Mouse (Mus musculus) heart, embryonic 14.5 days (tissue): ENCODE data around the gene Draxin. TPM values are rescaled to one million over a fixed set of nuclear protein-coding genes. Genes with fewer than 3 reads are reported as not detected.
"Not testable (repeated sequence)": the region's sequence is repeated elsewhere in the genome, so short reads cannot be mapped to it uniquely, and the experiment has no call there.

ENCODE experiments used
- ATAC-seq: fragments of 200-750 bp; cut with Nextera tagmentation; 2 replicates; pipeline ENCODE4 v1.8.0; 2017; ENCODE audit warnings: low read depth, moderate TSS enrichment; ENCODE audit not compliant: insufficient number of reproducible peaks, insufficient read depth, low FRiP score
- H3K27ac ChIP-seq, 2 experiments: fragments of 200-500 bp in 1 of 2; fragments of 300-500 bp in 1 of 2; sonication (generic) in 1 of 2; replicated peaks in 1 of 2; 2 replicates each; pipeline ENCODE4 v1.5.1; 2012 to 2014; ENCODE audit warnings: low read depth in 2 of 2, low read length in 2 of 2, control low read depth in 1 of 2, mild to moderate bottlenecking in 1 of 2, mixed read lengths in 1 of 2; ENCODE audit not compliant: control insufficient read depth in 1 of 2, insufficient read depth in 1 of 2
- H3K27me3 ChIP-seq: fragments of 300-500 bp; sonication (generic); 2 replicates; pipeline ENCODE4 v1.6.1; 2014; ENCODE audit warnings: mild to moderate bottlenecking, low read length, control low read depth; ENCODE audit not compliant: control insufficient read depth, insufficient read depth
- H3K36me3 ChIP-seq: fragments of 300-500 bp; sonication (generic); 2 replicates; pipeline ENCODE4 v1.6.1; 2014; ENCODE audit warnings: mild to moderate bottlenecking, control low read depth, low read length, mixed read lengths; ENCODE audit not compliant: control insufficient read depth, insufficient read depth
- H3K4me1 ChIP-seq, 2 experiments: fragments of 200-500 bp in 1 of 2; fragments of 300-500 bp in 1 of 2; sonication (generic) in 1 of 2; 2 replicates each; pipeline ENCODE4 v1.6.1; 2012 to 2014; ENCODE audit warnings: low read length in 2 of 2, control low read depth in 1 of 2, mixed read lengths in 1 of 2; ENCODE audit not compliant: control insufficient read depth in 2 of 2, insufficient read depth in 2 of 2
- H3K4me2 ChIP-seq: fragments of 300-500 bp; sonication (generic); 2 replicates; pipeline ENCODE4 v1.6.1; 2014; ENCODE audit warnings: mild to moderate bottlenecking, low read length
- H3K4me3 ChIP-seq, 2 experiments: fragments of 200-500 bp in 1 of 2; fragments of 300-500 bp in 1 of 2; sonication (generic) in 1 of 2; 2 replicates each; pipeline ENCODE4 v1.5.1; 2012 to 2014; ENCODE audit warnings: low read length in 2 of 2, mild to moderate bottlenecking in 2 of 2, control low read depth in 1 of 2, low read depth in 1 of 2, moderate library complexity in 1 of 2; ENCODE audit not compliant: control insufficient read depth in 1 of 2, insufficient read depth in 1 of 2
- H3K9ac ChIP-seq: fragments of 300-500 bp; sonication (generic); 2 replicates; pipeline ENCODE4 v1.6.1; 2014; ENCODE audit warnings: mild to moderate bottlenecking, low read length
- H3K9me3 ChIP-seq: fragments of 300-500 bp; sonication (generic); 2 replicates; pipeline ENCODE4 v1.6.1; 2016; ENCODE audit warnings: low read length, control low read depth; ENCODE audit not compliant: control insufficient read depth
- WGBS: fragments of 180-500 bp; shearing (Covaris S2); extraction: QIAGEN DNeasy Blood & Tissue Kit; methylation state at CpG from one replicate; pipeline ENCODE4 v1.1.7; 2014; 5-methylcytosine and 5-hydroxymethylcytosine counted together
- polyA plus RNA-seq: library from polyadenylated mRNA; unstranded; fragments of >200 nt; fragmentation: Nextera tagmentation; extraction: Ambion mirVana; gene quantifications from 2 replicates; pipeline ENCODE4 v1.2.1, GENCODE M21; 2014

The Draxin gene
- not detected in 2 replicates for polyA plus RNA-seq

DNA sequence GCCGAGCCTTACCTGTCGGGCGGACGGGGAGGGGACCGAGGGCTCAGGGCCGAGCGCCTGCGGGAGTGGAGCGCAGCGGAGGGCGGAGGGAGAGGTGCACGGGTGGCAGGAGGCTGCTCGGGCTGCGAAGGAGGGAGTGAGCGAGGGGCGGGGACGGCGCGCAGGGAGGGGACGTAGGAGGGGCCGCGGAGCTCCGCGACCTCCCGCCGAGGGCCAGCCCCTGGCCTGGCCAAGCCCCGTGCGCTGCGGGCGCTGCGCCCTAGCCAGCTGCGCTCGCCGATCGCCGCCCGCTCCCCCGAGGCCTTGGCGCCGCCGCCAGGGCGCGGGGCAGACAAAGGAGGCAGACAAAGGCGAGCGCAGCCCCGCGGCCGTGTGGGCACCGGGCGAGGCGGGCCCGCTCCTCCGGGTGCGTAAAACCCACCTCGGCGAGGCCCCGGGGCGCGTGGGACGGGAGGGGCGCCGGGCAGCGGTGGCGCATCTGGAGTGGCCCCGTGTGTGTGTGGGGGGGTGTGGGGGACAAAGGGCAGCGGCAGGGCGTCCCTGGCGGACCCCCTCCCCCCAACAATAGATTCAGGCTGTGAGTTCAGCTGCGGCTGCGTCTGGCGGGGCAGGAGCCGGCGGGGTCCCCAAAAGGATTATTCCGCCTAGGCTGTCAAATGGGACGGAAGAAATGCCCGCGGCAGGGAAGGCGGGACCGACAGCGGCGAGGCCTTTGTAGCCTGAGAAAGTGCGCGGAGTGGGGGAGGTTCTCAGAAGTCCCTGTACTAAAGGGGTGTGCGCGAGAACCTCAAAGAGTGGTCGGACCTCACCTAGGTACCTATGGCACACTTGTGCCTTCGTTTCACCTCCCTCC lies at the start of gene Draxin:
Draxin (minus strand) TSS at position 138 of the 853 bp plus-strand sequence.
- Histone ChIP-seq H3K9me3 (no peaks in the 10 kb centered on the region), H3K4me2 (peak within 1 kb of the TSS; percentile 96), H3K4me3 (peak within 1 kb of the TSS; percentile 50 to 52), H3K27ac (no peak within 1 kb of the TSS), H3K9ac (peak within 1 kb of the TSS; percentile 65), H3K4me1 (no peaks in the 10 kb centered on the region; a peak in 2 of 4 replicates), H3K27me3 (peaks cover 53% of the 10 kb centered on the region), H3K36me3 (no peaks in the 10 kb centered on the region)
- ATAC-seq: peak; percentile 54; the same call in 1 of the 2 replicates
- WGBS: under 1% methylated on average over 62 of the region's 87 CpGs

DNA sequence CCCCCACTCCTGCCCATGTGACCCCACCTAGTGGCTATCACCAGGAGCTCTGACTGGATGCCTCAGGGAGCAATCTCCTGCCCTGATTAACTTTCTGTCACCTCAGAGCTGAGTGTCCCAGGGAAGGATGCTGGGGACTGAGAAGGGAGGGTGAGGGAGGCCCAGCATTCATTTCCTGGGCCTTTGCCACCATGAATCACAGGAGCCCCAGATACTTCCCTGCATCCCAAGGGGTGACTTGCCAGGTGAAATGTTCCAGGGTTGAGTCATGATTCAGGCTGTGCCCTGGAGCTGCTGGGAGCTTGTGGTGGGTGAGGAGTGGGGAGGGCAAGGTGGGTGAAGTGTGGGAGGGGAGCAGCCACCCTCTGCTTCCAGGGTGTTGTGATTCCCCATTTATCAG lies 47.2 kb upstream of the Draxin start:
- Histone ChIP-seq H3K36me3 (no peaks in the 10 kb centered on the region), H3K9ac (no peak overlapping the region), H3K9me3 (peaks cover 4% of the 10 kb centered on the region; the same call in 1 of the 2 replicates), H3K4me1 (no peaks in the 10 kb centered on the region), H3K27ac (no peak overlapping the region), H3K4me2 (no peak overlapping the region), H3K27me3 (peaks cover 54% of the 10 kb centered on the region), H3K4me3 (no peak overlapping the region)
- no peak for ATAC-seq

- not testable (repeated sequence) for H3K4me3 ChIP-seq, H3K36me3 ChIP-seq, H3K4me2 ChIP-seq, ATAC-seq, H3K9me3 ChIP-seq, H3K4me1 ChIP-seq, H3K9ac ChIP-seq, H3K27ac ChIP-seq
- H3K27me3 ChIP-seq: peaks cover 65% of the 10 kb centered on the region
- 70% methylated on average over 5 of the region's 6 CpGs for WGBS
Measured at GRCm38 (mm10) chr4:148176603-148177002, 46.1 kb upstream of the Draxin start.

GRCm38 (mm10) chr4:148174495-148174862 lies 44.0 kb upstream of the Draxin start:
- Histone ChIP-seq H3K27ac (no peak overlapping the region), H3K27me3 (peaks cover 85% of the 10 kb centered on the region), H3K4me2 (no peak overlapping the region), H3K4me3 (no peak overlapping the region), H3K9ac (no peak overlapping the region), H3K9me3 (peaks cover 4% of the 10 kb centered on the region; the same call in 1 of the 2 replicates), H3K36me3 (no peaks in the 10 kb centered on the region), H3K4me1 (no peaks in the 10 kb centered on the region)
- no peak for ATAC-seq
- 7% methylated on average over 12 of the region's 12 CpGs for WGBS

- peaks cover 85% of the 10 kb centered on the region for H3K27me3 ChIP-seq
- no peak overlapping the region for H3K9ac ChIP-seq
- no peaks in the 10 kb centered on the region for H3K36me3 ChIP-seq
- no peak overlapping the region for H3K27ac ChIP-seq
- H3K4me1 ChIP-seq: no peaks in the 10 kb centered on the region
- H3K4me3 ChIP-seq: no peak overlapping the region
- 2% methylated on average over 30 of the region's 30 CpGs for WGBS
- H3K9me3 ChIP-seq: peaks cover 4% of the 10 kb centered on the region; the same call in 1 of the 2 replicates
- H3K4me2 ChIP-seq: no peak overlapping the region
- no peak for ATAC-seq
Measured at GRCm38 (mm10) chr4:148173811-148174494, 43.5 kb upstream of the Draxin start.

GRCm38 (mm10) chr4:148171261-148171660 lies 40.8 kb upstream of the Draxin start:
- H3K9me3 ChIP-seq: peaks cover 4% of the 10 kb centered on the region; the same call in 1 of the 2 replicates
- H3K9ac ChIP-seq: no peak overlapping the region
- ATAC-seq: no peak
- no peak overlapping the region for H3K4me2 ChIP-seq
- 19% methylated on average over 3 of the region's 3 CpGs for WGBS
- peaks cover 82% of the 10 kb centered on the region for H3K27me3 ChIP-seq
- no peak overlapping the region for H3K27ac ChIP-seq
- H3K4me3 ChIP-seq: no peak overlapping the region
- H3K36me3 ChIP-seq: no peaks in the 10 kb centered on the region
- H3K4me1 ChIP-seq: no peaks in the 10 kb centered on the region

DNA sequence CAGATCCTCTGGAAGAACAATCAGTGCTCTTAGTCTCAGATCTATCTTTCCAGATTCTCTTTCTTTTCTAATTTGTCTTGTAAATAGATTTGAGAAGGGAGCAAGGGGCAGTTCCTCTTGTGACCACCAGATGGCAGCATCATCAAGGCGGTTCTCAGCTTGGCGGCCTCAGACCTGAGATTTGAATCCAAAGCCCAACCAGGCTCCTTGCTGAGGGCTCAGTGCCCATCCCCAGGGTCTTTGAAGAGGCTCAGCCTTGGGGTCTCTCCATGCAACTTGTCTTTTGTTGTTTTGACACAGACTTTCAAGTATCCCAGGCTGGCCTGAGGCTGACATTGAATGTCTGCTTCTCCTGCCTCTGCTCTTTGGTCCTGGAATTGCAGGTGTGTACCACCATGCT lies 40.3 kb upstream of the Draxin start:
- Histone ChIP-seq H3K36me3 (no peaks in the 10 kb centered on the region), H3K9me3 (peaks cover 4% of the 10 kb centered on the region; the same call in 1 of the 2 replicates), H3K4me3 (no peak overlapping the region), H3K27me3 (peaks cover 82% of the 10 kb centered on the region), H3K4me1 (no peaks in the 10 kb centered on the region), H3K9ac (no peak overlapping the region), H3K4me2 (no peak overlapping the region), H3K27ac (no peak overlapping the region)
- 2% methylated on average over 2 of the region's 2 CpGs for WGBS
- ATAC-seq: no peak
